Mouse (Mus musculus) hindbrain, embryonic 15.5 days (tissue): ENCODE measurements at regions not wholly inside any gene's neighbourhood (a gene's known extent, or its start where the extent isn't known, plus 50 kb on each side); places are given as distances from the start of the nearest gene placed in this dataset.
"Not testable (repeated sequence)": the region's sequence is repeated elsewhere in the genome, so short reads cannot be mapped to it uniquely, and the experiment has no call there.

ENCODE experiments used
- ATAC-seq: fragments of 200-750 bp; cut with Nextera tagmentation; 2 replicates; pipeline ENCODE4 v1.8.0; 2017; ENCODE audit warnings: low read depth, moderate number of reproducible peaks, moderate TSS enrichment; ENCODE audit not compliant: low FRiP score
- H3K27ac ChIP-seq: fragments of 300-500 bp; sonication (generic); replicated peaks from 2 replicates; pipeline ENCODE4 v1.5.1; 2015; ENCODE audit warnings: mild to moderate bottlenecking, inconsistent platforms
- H3K27me3 ChIP-seq: fragments of 300-500 bp; sonication (generic); 2 replicates; pipeline ENCODE4 v1.6.1; 2015; ENCODE audit warnings: control low read depth, inconsistent platforms
- H3K36me3 ChIP-seq: fragments of 300-500 bp; sonication (generic); 2 replicates; pipeline ENCODE4 v1.6.1; 2015; ENCODE audit warnings: control low read depth, inconsistent platforms
- H3K4me1 ChIP-seq: fragments of 300-500 bp; sonication (generic); replicated peaks from 2 replicates; pipeline ENCODE4 v1.6.1; 2015; ENCODE audit warnings: control low read depth, inconsistent platforms
- H3K4me2 ChIP-seq: fragments of 300-500 bp; sonication (generic); 2 replicates; pipeline ENCODE4 v1.6.1; 2015; ENCODE audit warnings: moderate library complexity, mild to moderate bottlenecking, inconsistent platforms
- H3K4me3 ChIP-seq: fragments of 300-500 bp; sonication (generic); 2 replicates; pipeline ENCODE4 v1.5.1; 2015; ENCODE audit warnings: mild to moderate bottlenecking, inconsistent platforms
- H3K9ac ChIP-seq: fragments of 300-500 bp; sonication (generic); 2 replicates; pipeline ENCODE4 v1.6.1; 2015; ENCODE audit warnings: inconsistent platforms
- H3K9me3 ChIP-seq: fragments of 300-500 bp; sonication (generic); 2 replicates; pipeline ENCODE4 v1.6.1; 2016; ENCODE audit warnings: control low read depth, inconsistent platforms
- WGBS: fragments of 180-500 bp; shearing (Covaris S2); methylation state at CpG from one replicate; pipeline ENCODE4 v1.1.7; 2015; 5-methylcytosine and 5-hydroxymethylcytosine counted together

DNA sequence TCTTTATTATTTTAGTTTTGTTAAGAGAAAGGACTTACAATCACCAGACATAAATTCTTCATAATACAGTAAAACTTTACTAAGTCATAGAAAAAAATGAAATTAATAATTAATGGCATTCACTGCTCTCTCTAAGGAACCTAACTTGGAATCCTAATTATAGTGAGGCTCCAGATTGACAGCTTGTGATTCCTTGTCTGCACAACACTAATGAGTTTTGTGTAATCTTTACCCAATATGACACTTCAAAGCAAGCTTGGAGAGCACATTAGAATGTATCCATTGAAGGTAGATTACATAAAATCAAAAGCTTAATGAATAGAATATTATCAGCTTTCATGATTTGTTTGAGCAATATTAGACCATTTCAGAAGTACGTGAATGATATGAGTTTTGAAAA lies 1914.7 kb downstream of the Efna5 start:
- H3K27me3 ChIP-seq: no peaks in the 10 kb centered on the region
- H3K4me1 ChIP-seq: no peaks in the 10 kb centered on the region
- no peak overlapping the region for H3K27ac ChIP-seq
- no peaks in the 10 kb centered on the region for H3K36me3 ChIP-seq
- no peak overlapping the region for H3K4me3 ChIP-seq
- 76% methylated on average over 1 of the region's 1 CpGs for WGBS
- ATAC-seq: no peak
- H3K9me3 ChIP-seq: no peaks in the 10 kb centered on the region
- no peak overlapping the region for H3K4me2 ChIP-seq
- H3K9ac ChIP-seq: no peak overlapping the region

- no peak overlapping the region for H3K9ac ChIP-seq
- H3K4me3 ChIP-seq: no peak overlapping the region
- no peak overlapping the region for H3K27ac ChIP-seq
- H3K9me3 ChIP-seq: no peaks in the 10 kb centered on the region
- no peak for ATAC-seq
- H3K4me1 ChIP-seq: no peaks in the 10 kb centered on the region
- 45% methylated on average over 2 of the region's 2 CpGs for WGBS
- H3K4me2 ChIP-seq: no peak overlapping the region
- no peaks in the 10 kb centered on the region for H3K27me3 ChIP-seq
- H3K36me3 ChIP-seq: no peaks in the 10 kb centered on the region
These were observed 1915.5 kb downstream of the Efna5 start for GRCm38 (mm10) chr17:60965660-60966059.

- 38% methylated on average over 1 of the region's 1 CpGs for WGBS
- Histone ChIP-seq H3K36me3 (no peaks in the 10 kb centered on the region), H3K27me3 (no peaks in the 10 kb centered on the region), H3K4me3 (no peak overlapping the region), H3K4me2 (no peak overlapping the region), H3K4me1 (no peaks in the 10 kb centered on the region), H3K9me3 (no peaks in the 10 kb centered on the region), H3K9ac (no peak overlapping the region), H3K27ac (no peak overlapping the region)
- ATAC-seq: no peak
These were observed 1929.7 kb downstream of the Efna5 start for GRCm38 (mm10) chr17:60951464-60951863.

GRCm38 (mm10) chr17:60937754-60938508 lies 1924.8 kb upstream of the Nudt12 start:
- no peaks in the 10 kb centered on the region for H3K36me3 ChIP-seq
- 88% methylated on average over 1 of the region's 1 CpGs for WGBS
- H3K4me3 ChIP-seq: no peak overlapping the region

DNA sequence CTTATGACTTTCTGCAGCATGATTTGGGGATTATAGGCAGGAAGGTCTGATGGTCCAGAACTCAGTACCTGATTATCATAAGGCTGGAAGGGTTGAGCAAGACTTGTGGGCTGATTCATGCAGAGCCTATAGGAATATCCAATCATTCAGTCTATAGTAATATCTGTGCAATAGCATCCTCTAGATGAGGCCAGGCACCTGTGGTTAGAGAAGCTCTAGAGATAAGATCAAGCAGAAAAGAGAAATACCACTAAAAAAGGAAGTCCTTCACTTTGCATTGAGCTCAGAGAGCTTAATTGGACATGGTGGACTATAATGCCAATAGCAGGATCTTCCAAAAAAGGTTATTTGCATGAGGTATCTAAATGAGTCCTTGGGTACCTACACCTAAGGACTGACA lies 1921.1 kb upstream of the Nudt12 start:
- Histone ChIP-seq H3K9ac (no peak overlapping the region), H3K27ac (no peak overlapping the region), H3K9me3 (no peaks in the 10 kb centered on the region), H3K4me1 (no peaks in the 10 kb centered on the region), H3K27me3 (no peaks in the 10 kb centered on the region), H3K36me3 (no peaks in the 10 kb centered on the region), H3K4me2 (no peak overlapping the region), H3K4me3 (no peak overlapping the region)
- no peak for ATAC-seq

More at GRCm38 (mm10) chr17:60937754-60938508, 1924.8 kb upstream of the Nudt12 start:
- Histone ChIP-seq H3K27me3 (no peaks in the 10 kb centered on the region), H3K9me3 (no peaks in the 10 kb centered on the region), H3K27ac (no peak overlapping the region), H3K4me1 (no peaks in the 10 kb centered on the region), H3K4me2 (no peak overlapping the region), H3K9ac (no peak overlapping the region)
- no peak for ATAC-seq

- peak; percentile 91 for ATAC-seq
- no peaks in the 10 kb centered on the region for H3K36me3 ChIP-seq
- H3K9ac ChIP-seq: no peak overlapping the region
- no peak overlapping the region for H3K27ac ChIP-seq
- H3K9me3 ChIP-seq: no peaks in the 10 kb centered on the region
- H3K4me1 ChIP-seq: no peaks in the 10 kb centered on the region
- H3K4me3 ChIP-seq: no peak overlapping the region
- WGBS: 76% methylated on average over 13 of the region's 13 CpGs
- H3K27me3 ChIP-seq: no peaks in the 10 kb centered on the region
- no peak overlapping the region for H3K4me2 ChIP-seq
These were observed 1912.7 kb upstream of the Nudt12 start for GRCm38 (mm10) chr17:60925822-60926383.

GRCm38 (mm10) chr17:60882721-60883120 lies 1869.5 kb upstream of the Nudt12 start:
- WGBS: 100% methylated on average over 1 of the region's 1 CpGs
- not testable (repeated sequence) for H3K4me3 ChIP-seq, H3K4me1 ChIP-seq, ATAC-seq, H3K9ac ChIP-seq, H3K36me3 ChIP-seq, H3K9me3 ChIP-seq, H3K4me2 ChIP-seq, H3K27ac ChIP-seq, H3K27me3 ChIP-seq

GRCm38 (mm10) chr17:60857445-60857844 lies 1844.3 kb upstream of the Nudt12 start:
- H3K27ac ChIP-seq: no peak overlapping the region
- H3K27me3 ChIP-seq: no peaks in the 10 kb centered on the region
- no peaks in the 10 kb centered on the region for H3K4me1 ChIP-seq
- H3K4me2 ChIP-seq: no peak overlapping the region
- H3K36me3 ChIP-seq: no peaks in the 10 kb centered on the region
- 84% methylated on average over 3 of the region's 3 CpGs for WGBS
- no peak overlapping the region for H3K9ac ChIP-seq
- no peak overlapping the region for H3K4me3 ChIP-seq
- H3K9me3 ChIP-seq: no peaks in the 10 kb centered on the region
- ATAC-seq: no peak

DNA sequence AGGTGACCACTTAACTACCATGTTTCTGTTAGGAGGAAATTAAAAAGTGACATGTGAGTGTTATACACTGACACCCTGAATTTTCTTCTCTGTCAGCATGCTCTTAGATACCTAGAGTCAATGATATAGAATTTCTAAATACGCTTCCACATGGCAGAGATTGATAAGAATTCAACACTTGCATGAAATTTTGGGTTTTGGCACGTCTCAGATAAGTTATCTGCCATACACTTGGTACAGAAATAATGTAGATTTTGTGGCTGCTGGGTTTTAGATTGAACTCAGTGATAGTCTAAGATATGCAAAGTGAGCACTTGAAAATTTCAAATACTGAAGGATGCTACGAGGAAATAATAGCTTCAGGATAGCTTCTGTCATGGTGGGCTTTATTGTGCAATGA lies 1841.5 kb upstream of the Nudt12 start:
- Histone ChIP-seq H3K9me3 (no peaks in the 10 kb centered on the region), H3K27ac (no peak overlapping the region), H3K27me3 (no peaks in the 10 kb centered on the region), H3K36me3 (no peaks in the 10 kb centered on the region), H3K9ac (no peak overlapping the region), H3K4me3 (no peak overlapping the region), H3K4me2 (no peak overlapping the region), H3K4me1 (no peaks in the 10 kb centered on the region)
- ATAC-seq: no peak
- 76% methylated on average over 3 of the region's 3 CpGs for WGBS

GRCm38 (mm10) chr17:60838794-60839193 lies 1825.6 kb upstream of the Nudt12 start:
- not testable (repeated sequence) for H3K9ac ChIP-seq, H3K4me1 ChIP-seq, H3K4me2 ChIP-seq, H3K36me3 ChIP-seq, H3K27ac ChIP-seq, ATAC-seq, H3K27me3 ChIP-seq, H3K4me3 ChIP-seq, H3K9me3 ChIP-seq
- WGBS: 97% methylated on average over 3 of the region's 3 CpGs

DNA sequence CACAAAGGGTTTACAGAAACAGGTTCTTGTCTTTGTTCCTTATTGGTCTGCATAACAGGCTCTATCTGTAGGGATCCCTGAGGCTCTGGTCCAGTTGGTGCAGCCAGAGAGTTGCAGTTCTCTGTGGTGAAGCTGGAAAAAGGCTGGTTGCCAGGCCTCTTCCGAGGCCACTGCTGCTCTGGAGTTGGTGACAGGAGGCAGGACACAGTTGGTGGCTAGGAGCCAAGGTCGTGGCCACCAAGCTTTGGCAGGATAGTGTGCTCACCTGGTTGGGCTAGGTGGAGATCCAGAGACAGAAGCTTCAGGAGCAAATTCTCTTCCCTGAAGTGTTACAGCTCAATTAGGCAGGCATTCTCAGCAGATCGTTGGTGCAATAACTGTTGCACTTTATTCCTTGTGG lies 1819.4 kb upstream of the Nudt12 start:
- no peak overlapping the region for H3K9ac ChIP-seq
- no peaks in the 10 kb centered on the region for H3K9me3 ChIP-seq
- H3K36me3 ChIP-seq: no peaks in the 10 kb centered on the region
- H3K4me1 ChIP-seq: no peaks in the 10 kb centered on the region
- no peak overlapping the region for H3K4me3 ChIP-seq
- WGBS: 80% methylated on average over 3 of the region's 3 CpGs
- no peaks in the 10 kb centered on the region for H3K27me3 ChIP-seq
- no peak overlapping the region for H3K27ac ChIP-seq
- no peak overlapping the region for H3K4me2 ChIP-seq
- ATAC-seq: no peak

- Histone ChIP-seq H3K27ac (no peak overlapping the region), H3K4me1 (no peaks in the 10 kb centered on the region), H3K4me2 (no peak overlapping the region), H3K27me3 (no peaks in the 10 kb centered on the region), H3K4me3 (no peak overlapping the region), H3K9ac (no peak overlapping the region), H3K9me3 (no peaks in the 10 kb centered on the region), H3K36me3 (no peaks in the 10 kb centered on the region)
- 91% methylated on average over 2 of the region's 2 CpGs for WGBS
- no peak for ATAC-seq
These were observed 1817.3 kb upstream of the Nudt12 start for GRCm38 (mm10) chr17:60830498-60830897.
